Mouse (Mus musculus): ENCODE data around the gene 1700017D01Rik.

GRCm38 (mm10) chr19:11119338-11119737 is 11.3 kb downstream of the 1700017D01Rik start:
- TF ChIP-seq CTCF (IDR thresholded peaks at IDR 0.05; ENCODE audit: extremely low read depth, insufficient read length, insufficient replicate concordance, low read depth, low read length) (no peak), POLR2A (IDR thresholded peaks at IDR 0.05; ENCODE audit: low read depth, low read length) (no peak)

All from small intestine, adult 2 months (tissue).